Mouse (Mus musculus): Measurements from ENCODE around the gene Capn13.
"Not testable (repeated sequence)": the region's sequence is repeated elsewhere in the genome, so short reads cannot be mapped to it uniquely, and the experiment has no call there.

DNA sequence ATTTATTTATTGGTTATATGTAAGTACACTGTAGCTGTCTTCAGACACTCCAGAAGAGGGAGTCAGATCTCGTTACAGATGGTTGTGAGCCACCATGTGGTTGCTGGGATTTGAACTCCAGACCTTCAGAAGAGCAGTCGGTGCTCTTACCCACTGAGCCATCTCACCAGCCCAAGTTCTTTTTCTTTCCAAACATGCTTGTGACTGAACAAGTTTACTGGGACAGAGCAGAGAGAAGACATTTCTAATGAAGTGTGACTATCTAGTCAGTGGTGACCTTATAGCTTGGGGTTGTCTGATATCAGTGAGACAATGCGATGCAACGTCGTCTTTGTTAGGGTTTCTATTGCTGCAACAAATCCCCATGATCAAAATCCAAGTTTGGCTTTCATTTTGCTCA, 141.4 kb downstream of the Capn13 start:
- not testable (repeated sequence) for TF ChIP-seq CTCF (IDR thresholded peaks at IDR 0.05; ENCODE audit: control insufficient read depth, insufficient read depth, insufficient read length); MAX (IDR thresholded peaks at IDR 0.05); USF1 (IDR thresholded peaks at IDR 0.05; ENCODE audit: low read depth); FOSL1 (IDR thresholded peaks at IDR 0.05; ENCODE audit: insufficient read depth, low read length, poor library complexity, severe bottlenecking)
